Mouse (Mus musculus): ENCODE results near the gene Smarcc2. TPM values are rescaled to one million over a fixed set of nuclear protein-coding genes. Genes with fewer than 3 reads are reported as not detected.
A peak's percentile ranks its signal among the peaks of the same experiment; 100 is the strongest.

The Smarcc2 gene
- polyA plus RNA-seq, 2 experiments = 98.0 to 216 TPM

DNA sequence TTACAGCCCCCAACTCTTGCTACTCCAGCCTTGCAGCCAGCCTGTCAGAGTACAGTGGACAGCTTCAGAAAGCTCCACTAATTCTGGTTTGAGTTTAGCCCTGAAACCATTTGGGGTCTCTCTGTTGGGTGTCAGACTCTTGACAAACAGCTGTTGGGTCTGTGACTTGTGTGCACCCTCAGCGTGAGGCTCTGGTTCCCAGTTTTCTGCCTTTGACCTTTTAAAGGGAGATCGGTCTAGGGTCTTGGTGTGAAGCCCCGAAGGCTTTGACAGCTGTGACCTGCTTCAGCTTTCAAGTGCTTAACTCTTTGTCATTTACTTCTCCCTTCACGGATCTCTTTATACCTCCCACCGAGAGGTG, 1.2 kb downstream of the Smarcc2 start:
- no peak for TF ChIP-seq POLR2A (IDR thresholded peaks at IDR 0.05; ENCODE audit: borderline replicate concordance, extremely low read depth, insufficient read depth, insufficient read length)
- Histone ChIP-seq H3K4me1 (ENCODE audit: control insufficient read depth, insufficient read depth, low read length) (peaks cover 10% of the 10 kb centered on the region), H3K27me3 (ENCODE audit: control insufficient read depth, insufficient read depth, low read length) (no peaks in the 10 kb centered on the region), H3K4me2 (replicated peaks; ENCODE audit: low read depth, low read length, severe bottlenecking) (peak overlapping the region; percentile 62), H3K36me3 (ENCODE audit: control insufficient read depth, insufficient read depth, low read length) (peaks cover 40% of the 10 kb centered on the region), H3K9me3 (ENCODE audit: control insufficient read depth, low read length) (no peaks in the 10 kb centered on the region), H3K4me3 (replicated peaks; ENCODE audit: low read length) (peak overlapping the region; percentile 95), H3K27ac (replicated peaks; ENCODE audit: low read depth, low read length) (no peak overlapping the region; the same call in 1 of the 2 replicates), H3K9ac (ENCODE audit: low read depth, low read length, severe bottlenecking) (peak overlapping the region; percentile 96)
- no peak for DNase-seq (ENCODE audit: low spot score)
- WGBS = 4% methylated on average over 5 of the region's 5 CpGs
- no peak for ATAC-seq (ENCODE audit: low FRiP score, low read depth)

- peaks cover 95% of the 10 kb centered on the region for H3K36me3 ChIP-seq (ENCODE audit: control insufficient read depth, insufficient read depth, low read length)
- no peak for ATAC-seq (ENCODE audit: low FRiP score, low read depth)
- no peak overlapping the region for H3K27ac ChIP-seq (replicated peaks; ENCODE audit: low read depth, low read length)
- H3K4me3 ChIP-seq (replicated peaks; ENCODE audit: low read length) = no peak overlapping the region
- no peak for DNase-seq (ENCODE audit: low spot score)
- no peak overlapping the region for H3K4me2 ChIP-seq (replicated peaks; ENCODE audit: low read depth, low read length, severe bottlenecking)
- no peaks in the 10 kb centered on the region for H3K27me3 ChIP-seq (ENCODE audit: control insufficient read depth, insufficient read depth, low read length)
- H3K4me1 ChIP-seq (ENCODE audit: control insufficient read depth, insufficient read depth, low read length) = no peaks in the 10 kb centered on the region
- WGBS = 93% methylated on average over 12 of the region's 12 CpGs
- H3K9me3 ChIP-seq (ENCODE audit: control insufficient read depth, low read length) = no peaks in the 10 kb centered on the region
- TF ChIP-seq POLR2A (IDR thresholded peaks at IDR 0.05; ENCODE audit: borderline replicate concordance, extremely low read depth, insufficient read depth, insufficient read length) = no peak
- H3K9ac ChIP-seq (ENCODE audit: low read depth, low read length, severe bottlenecking) = no peak overlapping the region
Measured at GRCm38 (mm10) chr10:128474366-128474765, 15.3 kb downstream of the Smarcc2 start.

DNA sequence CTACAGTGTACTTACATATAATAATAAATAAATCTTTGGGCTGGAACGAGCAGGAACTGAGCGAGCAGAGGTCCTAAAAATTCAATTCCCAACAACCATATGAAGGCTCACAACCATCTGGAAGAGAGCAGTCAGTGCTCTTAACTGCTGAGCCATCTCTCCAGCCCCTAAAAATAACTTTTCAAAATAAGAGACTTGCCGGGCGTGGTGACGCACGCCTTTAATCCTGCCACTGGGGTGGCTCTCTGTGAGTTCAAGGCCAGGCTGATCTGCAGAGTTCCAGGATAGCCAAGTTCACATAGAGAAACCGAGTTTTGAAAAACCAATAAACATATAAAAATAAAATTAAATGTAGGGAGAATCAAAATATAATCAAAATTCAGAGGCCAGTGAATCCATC, 27.3 kb downstream of the Smarcc2 start:
- DNase-seq (ENCODE audit: low spot score) = no peak
- Histone ChIP-seq H3K27me3 (ENCODE audit: control insufficient read depth, insufficient read depth, low read length) (no peaks in the 10 kb centered on the region), H3K9ac (ENCODE audit: low read depth, low read length, severe bottlenecking) (no peak overlapping the region), H3K4me2 (replicated peaks; ENCODE audit: low read depth, low read length, severe bottlenecking) (no peak overlapping the region), H3K9me3 (ENCODE audit: control insufficient read depth, low read length) (no peaks in the 10 kb centered on the region), H3K27ac (replicated peaks; ENCODE audit: low read depth, low read length) (no peak overlapping the region), H3K4me3 (replicated peaks; ENCODE audit: low read length) (no peak overlapping the region), H3K36me3 (ENCODE audit: control insufficient read depth, insufficient read depth, low read length) (peaks cover 95% of the 10 kb centered on the region), H3K4me1 (ENCODE audit: control insufficient read depth, insufficient read depth, low read length) (peaks cover 4% of the 10 kb centered on the region; the same call in 1 of the 2 replicates)
- no peak for TF ChIP-seq POLR2A (IDR thresholded peaks at IDR 0.05; ENCODE audit: borderline replicate concordance, extremely low read depth, insufficient read depth, insufficient read length)
- WGBS = 90% methylated on average over 7 of the region's 7 CpGs
- ATAC-seq (ENCODE audit: low FRiP score, low read depth) = no peak

DNA sequence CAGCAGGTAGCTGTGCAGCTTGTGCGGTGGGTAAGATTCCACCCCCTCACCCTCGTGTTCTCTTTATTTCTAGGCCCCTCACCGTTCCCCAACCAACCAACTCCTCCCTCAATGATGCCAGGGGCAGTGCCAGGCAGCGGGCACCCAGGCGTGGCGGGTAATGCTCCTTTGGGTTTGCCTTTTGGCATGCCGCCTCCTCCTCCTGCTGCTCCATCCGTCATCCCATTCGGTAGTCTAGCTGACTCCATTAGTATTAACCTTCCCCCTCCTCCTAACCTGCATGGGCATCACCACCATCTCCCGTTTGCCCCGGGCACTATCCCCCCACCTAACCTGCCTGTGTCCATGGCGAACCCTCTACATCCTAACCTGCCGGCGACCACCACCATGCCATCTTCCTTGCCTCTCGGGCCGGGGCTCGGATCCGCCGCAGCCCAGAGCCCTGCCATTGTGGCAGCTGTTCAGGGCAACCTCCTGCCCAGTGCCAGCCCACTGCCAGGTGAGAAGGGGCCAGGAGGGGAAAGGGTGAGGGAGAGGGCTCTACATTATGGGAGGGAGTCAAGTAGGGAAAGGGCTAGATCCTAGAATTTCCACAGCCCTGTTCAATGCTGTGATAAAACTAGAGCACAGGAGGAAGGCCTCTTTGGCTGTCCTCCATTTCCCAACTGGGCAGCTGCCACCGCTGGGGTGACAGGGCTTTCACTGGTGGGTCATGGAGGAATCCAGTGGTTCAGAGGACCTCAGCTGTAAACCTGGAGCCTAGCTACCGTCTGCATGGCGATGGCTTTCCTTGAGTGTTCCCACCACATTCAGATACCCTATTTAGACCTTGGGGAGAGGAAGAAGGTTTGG, 29.0 kb downstream of the Smarcc2 start:
- no peak for TF ChIP-seq POLR2A (IDR thresholded peaks at IDR 0.05; ENCODE audit: borderline replicate concordance, extremely low read depth, insufficient read depth, insufficient read length)
- DNase-seq (ENCODE audit: low spot score) (no peak), ATAC-seq (ENCODE audit: low FRiP score, low read depth) (no peak)
- Histone ChIP-seq H3K27me3 (ENCODE audit: control insufficient read depth, insufficient read depth, low read length) (no peaks in the 10 kb centered on the region), H3K4me3 (replicated peaks; ENCODE audit: low read length) (no peak overlapping the region), H3K36me3 (ENCODE audit: control insufficient read depth, insufficient read depth, low read length) (peaks cover 84% of the 10 kb centered on the region), H3K4me2 (replicated peaks; ENCODE audit: low read depth, low read length, severe bottlenecking) (no peak overlapping the region), H3K27ac (replicated peaks; ENCODE audit: low read depth, low read length) (no peak overlapping the region), H3K9ac (ENCODE audit: low read depth, low read length, severe bottlenecking) (no peak overlapping the region; the same call in 1 of the 2 replicates), H3K9me3 (ENCODE audit: control insufficient read depth, low read length) (no peaks in the 10 kb centered on the region), H3K4me1 (ENCODE audit: control insufficient read depth, insufficient read depth, low read length) (peaks cover 10% of the 10 kb centered on the region; the same call in 1 of the 2 replicates)
- 93% methylated on average over 22 of the region's 22 CpGs for WGBS

DNA sequence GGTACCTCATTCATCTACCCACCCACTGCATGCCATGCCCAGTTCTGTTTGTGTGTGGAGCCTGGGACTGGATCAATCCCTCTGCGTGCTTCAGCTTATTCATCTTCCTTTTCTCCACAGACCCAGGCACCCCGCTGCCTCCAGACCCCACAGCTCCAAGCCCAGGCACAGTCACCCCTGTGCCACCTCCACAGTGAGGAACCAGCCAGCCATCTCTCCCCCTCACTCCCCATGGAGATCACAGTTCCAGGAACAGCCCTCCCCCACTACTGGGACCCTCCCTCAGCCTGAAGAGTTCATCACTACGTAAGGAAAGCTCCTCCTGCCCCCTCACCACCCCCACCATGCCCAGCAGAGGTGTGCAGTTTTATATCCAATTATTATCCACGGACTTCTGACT, 29.7 kb downstream of the Smarcc2 start:
- Histone ChIP-seq H3K4me3 (replicated peaks; ENCODE audit: low read length) (no peak overlapping the region), H3K27ac (replicated peaks; ENCODE audit: low read depth, low read length) (no peak overlapping the region), H3K4me2 (replicated peaks; ENCODE audit: low read depth, low read length, severe bottlenecking) (no peak overlapping the region), H3K9ac (ENCODE audit: low read depth, low read length, severe bottlenecking) (no peak overlapping the region), H3K27me3 (ENCODE audit: control insufficient read depth, insufficient read depth, low read length) (no peaks in the 10 kb centered on the region), H3K36me3 (ENCODE audit: control insufficient read depth, insufficient read depth, low read length) (peaks cover 78% of the 10 kb centered on the region), H3K9me3 (ENCODE audit: control insufficient read depth, low read length) (no peaks in the 10 kb centered on the region), H3K4me1 (ENCODE audit: control insufficient read depth, insufficient read depth, low read length) (peaks cover 10% of the 10 kb centered on the region; the same call in 1 of the 2 replicates)
- DNase-seq (ENCODE audit: low spot score) (no peak), ATAC-seq (ENCODE audit: low FRiP score, low read depth) (no peak)
- WGBS = 71% methylated on average over 4 of the region's 4 CpGs
- TF ChIP-seq POLR2A (IDR thresholded peaks at IDR 0.05; ENCODE audit: borderline replicate concordance, extremely low read depth, insufficient read depth, insufficient read length) = no peak
